Comparison of ENCODE assay signal across 8 mouse cellular contexts in genomic region chr11:101785143-101785851, GRCm38 (mm10). TPM values are rescaled to one million over a fixed set of nuclear protein-coding genes. Genes with fewer than 3 reads are reported as not detected.
DNase-seq lines count a peak whose midpoint lies in the region; ATAC-seq and TF ChIP-seq lines count a peak whose summit lies in the region.

Etv4 (minus strand) TSS chr11:101785371.

- under 1% methylated on average over 35 of the region's 35 CpGs for WGBS in forebrain, embryonic 12.5 days
- under 1% methylated on average over 34 of the region's 35 CpGs for WGBS in heart, postnatal 0 days
- under 1% methylated on average over 35 of the region's 35 CpGs for WGBS in liver, embryonic 16.5 days (ENCODE audit: insufficient replicate concordance)
- WGBS in neural tube, embryonic 13.5 days = under 1% methylated on average over 35 of the region's 35 CpGs

- H3K4me1 ChIP-seq in brown adipose tissue, adult 24 weeks (ENCODE audit: control insufficient read depth, insufficient read depth, insufficient read length, low read length) = peaks cover 8% of the 10 kb centered on the region; the same call in 1 of the 2 replicates
- peaks cover 21% of the 10 kb centered on the region for H3K4me1 ChIP-seq in forebrain, embryonic 12.5 days
- peaks cover 12% of the 10 kb centered on the region for H3K4me1 ChIP-seq in heart, postnatal 0 days (ENCODE audit: control insufficient read depth, insufficient read depth)
- peaks cover 5% of the 10 kb centered on the region for H3K4me1 ChIP-seq in liver, embryonic 16.5 days (ENCODE audit: control insufficient read depth, low read depth, low read length)
- peaks cover 28% of the 10 kb centered on the region for H3K4me1 ChIP-seq in neural tube, embryonic 13.5 days (replicated peaks)

- TF ChIP-seq CTCF in heart, postnatal 0 days (IDR thresholded peaks at IDR 0.05; ENCODE audit: low read depth) = no peak

- peaks cover 95% of the 10 kb centered on the region for H3K27me3 ChIP-seq in forebrain, embryonic 12.5 days
- peaks cover 55% of the 10 kb centered on the region for H3K27me3 ChIP-seq in heart, postnatal 0 days (ENCODE audit: control insufficient read depth, insufficient read depth, low read length)
- peaks cover 60% of the 10 kb centered on the region for H3K27me3 ChIP-seq in liver, embryonic 16.5 days (ENCODE audit: control insufficient read depth, insufficient read depth, low read depth, low read length)
- H3K27me3 ChIP-seq in neural tube, embryonic 13.5 days = peaks cover 83% of the 10 kb centered on the region

- H3K4me3 ChIP-seq in brown adipose tissue, adult 24 weeks (ENCODE audit: insufficient read depth, low read depth, low read length) = peak within 1 kb of the TSS; percentile 64
- peak within 1 kb of the TSS; percentile 53 for H3K4me3 ChIP-seq in forebrain, embryonic 12.5 days (replicated peaks)
- peak within 1 kb of the TSS; percentile 58 for H3K4me3 ChIP-seq in heart, postnatal 0 days (ENCODE audit: low read depth, low read length)
- H3K4me3 ChIP-seq in liver, embryonic 16.5 days (ENCODE audit: low read depth, low read length) = peak within 1 kb of the TSS; percentile 52
- peak within 1 kb of the TSS; percentile 49 for H3K4me3 ChIP-seq in neural tube, embryonic 13.5 days

- peak within 1 kb of the TSS; percentile 61 for H3K9ac ChIP-seq in forebrain, embryonic 12.5 days
- H3K9ac ChIP-seq in heart, postnatal 0 days (replicated peaks; ENCODE audit: low read depth, low read length) = peak within 1 kb of the TSS; percentile 19; the same call in 1 of the 2 replicates
- H3K9ac ChIP-seq in liver, embryonic 16.5 days (ENCODE audit: low read depth, low read length) = no peak within 1 kb of the TSS; the same call in 1 of the 2 replicates
- H3K9ac ChIP-seq in neural tube, embryonic 13.5 days = peak within 1 kb of the TSS; percentile 68

- no peak within 1 kb of the TSS for H3K27ac ChIP-seq in brown adipose tissue, adult 24 weeks (replicated peaks; ENCODE audit: low read depth, low read length)
- H3K27ac ChIP-seq in forebrain, embryonic 12.5 days = peak within 1 kb of the TSS; percentile 66
- peak within 1 kb of the TSS; percentile 16 for H3K27ac ChIP-seq in heart, postnatal 0 days (ENCODE audit: low read depth)
- no peak within 1 kb of the TSS for H3K27ac ChIP-seq in liver, embryonic 16.5 days (ENCODE audit: low read length)
- peak within 1 kb of the TSS; percentile 64 for H3K27ac ChIP-seq in neural tube, embryonic 13.5 days (replicated peaks)

- peak within 1 kb of the TSS; percentile 89 for H3K4me2 ChIP-seq in forebrain, embryonic 12.5 days
- peak within 1 kb of the TSS; percentile 93 for H3K4me2 ChIP-seq in heart, postnatal 0 days (ENCODE audit: low read depth, low read length)
- H3K4me2 ChIP-seq in liver, embryonic 16.5 days (ENCODE audit: low read depth, low read length) = peak within 1 kb of the TSS; percentile 72
- H3K4me2 ChIP-seq in neural tube, embryonic 13.5 days = peak within 1 kb of the TSS; percentile 94

- ATAC-seq in CD4-positive, CD25-positive, alpha-beta regulatory T cell, adult 4 months = peak; percentile 93
- peak; percentile 96 for ATAC-seq in forebrain, embryonic 12.5 days (ENCODE audit: low FRiP score)
- ATAC-seq in heart, postnatal 0 days (ENCODE audit: insufficient read depth, low read depth) = peak; percentile 93
- ATAC-seq in liver, embryonic 16.5 days (ENCODE audit: low read depth) = peak; percentile 85
- peak; percentile 93 for ATAC-seq in neural tube, embryonic 13.5 days (ENCODE audit: low read depth)

- no peak for TF ChIP-seq EP300 in heart, postnatal 0 days (IDR thresholded peaks at IDR 0.05; ENCODE audit: low read depth)

- no peaks in the 10 kb centered on the region for H3K36me3 ChIP-seq in forebrain, embryonic 12.5 days (replicated peaks)
- H3K36me3 ChIP-seq in heart, postnatal 0 days (replicated peaks; ENCODE audit: control insufficient read depth, insufficient read depth, low read length) = no peaks in the 10 kb centered on the region
- no peaks in the 10 kb centered on the region for H3K36me3 ChIP-seq in liver, embryonic 16.5 days (ENCODE audit: control insufficient read depth, insufficient read depth)
- no peaks in the 10 kb centered on the region for H3K36me3 ChIP-seq in neural tube, embryonic 13.5 days

- no peaks in the 10 kb centered on the region for H3K9me3 ChIP-seq in forebrain, embryonic 12.5 days
- no peaks in the 10 kb centered on the region for H3K9me3 ChIP-seq in heart, postnatal 0 days (replicated peaks; ENCODE audit: control insufficient read depth, low read length)
- H3K9me3 ChIP-seq in liver, embryonic 16.5 days (replicated peaks; ENCODE audit: control insufficient read depth, low read length) = no peaks in the 10 kb centered on the region
- no peaks in the 10 kb centered on the region for H3K9me3 ChIP-seq in neural tube, embryonic 13.5 days

- DNase-seq in heart, postnatal 0 days (ENCODE audit: low spot score) = peak; percentile 90
- DNase-seq in kidney, postnatal 4 days = peak; percentile 92 to 96
- peak; percentile 89 for DNase-seq in testis, postnatal 10 days (ENCODE audit: low spot score)

RNA-seq across cellular contexts. Expression of gene Etv4, which starts in this region (rescaled TPM):
- polyA plus RNA-seq in CD4-positive, CD25-positive, alpha-beta regulatory T cell, adult 4 months (2017; shearing (Covaris generic)) = not detected
- not detected in 2 replicates for polyA plus RNA-seq in brown adipose tissue, adult 24 weeks (2012; ENCODE audit: insufficient read depth, insufficient read length, missing spikeins)
- polyA plus RNA-seq in forebrain, embryonic 12.5 days (2016; fragmentation: Nextera tagmentation; extraction: Ambion mirVana) = 4.7 and 7.0 TPM in 2 replicates
- total RNA-seq in heart, postnatal 0 days (2014; rRNA removed; ENCODE audit: low replicate concordance) = 5.2 and 7.5 TPM in 2 replicates
- 2.2 and 2.4 TPM in 2 replicates for polyA plus RNA-seq in heart, postnatal 0 days (2015; fragmentation: Nextera tagmentation; extraction: Ambion mirVana)
- 0.15 TPM in 2 replicates for polyA plus RNA-seq in liver, embryonic 16.5 days (2015; fragmentation: Nextera tagmentation; extraction: Ambion mirVana)
- 14.5 and 16.0 TPM in 2 replicates for polyA plus RNA-seq in neural tube, embryonic 13.5 days (2015; fragmentation: Nextera tagmentation; extraction: Ambion mirVana)

Comparison
In these comparisons a context has a peak if more than half of its experiments do, and no peak if none do; other contexts are left out.
1. Peak in ATAC-seq in CD4-positive, CD25-positive, alpha-beta regulatory T cell, adult 4 months; RNA of the gene not detected or under 1 TPM.
2. Peak in ATAC-seq, H3K4me3 ChIP-seq and H3K4me2 ChIP-seq in liver, embryonic 16.5 days; RNA of the gene not detected or under 1 TPM.
3. H3K27ac ChIP-seq: peak in forebrain, embryonic 12.5 days (single experiment), heart, postnatal 0 days (single experiment) and neural tube, embryonic 13.5 days (single experiment); none in brown adipose tissue, adult 24 weeks (single experiment) and liver, embryonic 16.5 days (single experiment).
4. Peak in every context shown above with its lines, with median percentiles within 50 percentile points of each other: ATAC-seq, H3K4me3 ChIP-seq, H3K4me2 ChIP-seq and DNase-seq.